Mouse (Mus musculus): ENCODE results near the gene Chpt1. TPM values are rescaled to one million over a fixed set of nuclear protein-coding genes. Genes with fewer than 3 reads are reported as not detected.

The Chpt1 gene
- polyA plus RNA-seq, 1 experiment from 2014 or later, result 42.5 TPM

Other genes starting within 250 kb of the Chpt1 start
- gene Dram1, start 125.0 kb downstream of the Chpt1 start, polyA plus RNA-seq (2015; fragmentation: Nextera tagmentation; extraction: Ambion mirVana), result 1.9 and 2.1 TPM in 2 replicates
- 12.4 and 14.3 TPM in 2 replicates for gene Gnptab, start 124.9 kb downstream of the Chpt1 start, polyA plus RNA-seq (2015; fragmentation: Nextera tagmentation; extraction: Ambion mirVana)
- gene Sycp3, start 44.5 kb downstream of the Chpt1 start, polyA plus RNA-seq (2015; fragmentation: Nextera tagmentation; extraction: Ambion mirVana), result 0.23 and 0.24 TPM in 2 replicates
- 8.4 and 17.8 TPM in 2 replicates for gene Mybpc1, start 101.1 kb upstream of the Chpt1 start, polyA plus RNA-seq (2015; fragmentation: Nextera tagmentation; extraction: Ambion mirVana)
- 1.0 and 1.1 TPM in 2 replicates for gene Spic, start 180.9 kb upstream of the Chpt1 start, polyA plus RNA-seq (2015; fragmentation: Nextera tagmentation; extraction: Ambion mirVana)
- gene Arl1, start 226.8 kb upstream of the Chpt1 start, polyA plus RNA-seq (2015; fragmentation: Nextera tagmentation; extraction: Ambion mirVana), result 191 and 193 TPM in 2 replicates

Measured in kidney, embryonic 15.5 days (tissue).